Mouse (Mus musculus): ENCODE data around the gene Ankrd53.
"Not testable (repeated sequence)": the region's sequence is repeated elsewhere in the genome, so short reads cannot be mapped to it uniquely, and the experiment has no call there.

Gene Ankrd53

GRCm38 (mm10) chr6:83766982-83767381 lies 4.5 kb downstream of the Ankrd53 start:
- no peak for DNase-seq (ENCODE audit: low spot score)

DNA sequence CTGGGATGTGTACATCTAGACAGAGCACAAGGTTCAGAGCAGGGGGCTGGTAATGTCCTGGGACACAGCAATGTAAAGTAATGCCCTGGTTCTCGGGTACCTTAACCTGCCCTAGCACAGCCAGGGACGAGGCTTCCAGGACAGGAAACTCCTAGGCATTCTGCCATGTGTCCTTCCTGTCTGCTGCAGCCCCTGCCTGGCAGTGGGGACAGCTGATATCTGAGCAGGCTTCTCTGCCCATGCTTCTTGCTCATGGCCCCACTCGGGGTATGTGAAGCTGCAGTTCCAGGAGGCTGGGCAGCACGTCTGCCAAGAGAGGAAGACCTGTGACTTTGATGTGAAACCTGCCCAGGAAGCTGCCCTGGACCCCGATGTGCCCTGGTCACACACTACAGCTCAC lies 6.0 kb downstream of the Ankrd53 start:
- no peak for DNase-seq (ENCODE audit: low spot score)

- no peak for DNase-seq (ENCODE audit: low spot score)
Observed at GRCm38 (mm10) chr6:83774126-83774525, 11.7 kb downstream of the Ankrd53 start.

DNA sequence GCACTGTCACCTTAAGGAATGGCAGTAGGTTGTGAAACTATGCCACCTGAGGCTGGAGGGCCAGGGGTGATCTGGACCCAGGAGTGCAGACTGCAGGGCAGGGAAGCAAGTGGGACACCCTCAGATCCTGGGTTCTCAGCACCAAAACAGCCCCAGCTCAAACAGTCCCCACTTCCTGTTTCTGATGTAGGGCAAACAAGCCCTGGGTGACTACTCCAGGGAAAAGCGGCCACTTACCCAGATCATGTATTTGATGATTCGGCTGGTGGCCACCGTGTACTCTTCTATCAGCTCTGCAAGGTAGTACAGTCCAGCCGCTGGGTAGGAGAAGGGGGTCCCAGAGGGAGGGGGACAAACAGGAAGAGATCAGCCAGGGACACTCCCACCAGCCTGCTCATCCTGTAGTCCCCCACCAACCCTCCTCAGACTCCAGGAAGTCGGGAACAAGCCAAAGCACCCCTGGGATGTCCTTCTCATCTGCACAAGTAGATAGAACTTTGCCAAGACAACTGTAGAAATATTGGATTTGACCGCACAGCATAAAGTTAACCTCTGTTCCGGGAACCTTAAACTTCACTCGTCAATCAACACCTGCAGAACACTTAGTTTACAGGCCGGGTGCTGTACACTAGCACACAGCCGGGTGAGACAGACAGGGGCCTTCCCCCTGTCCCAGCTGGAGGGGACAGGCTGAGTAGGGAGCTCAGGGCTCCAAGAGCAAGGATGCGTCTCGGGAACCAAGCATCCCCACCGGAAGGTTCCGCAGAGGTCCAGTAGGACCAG lies 12.5 kb downstream of the Ankrd53 start:
- no peak for DNase-seq (ENCODE audit: low spot score)

DNA sequence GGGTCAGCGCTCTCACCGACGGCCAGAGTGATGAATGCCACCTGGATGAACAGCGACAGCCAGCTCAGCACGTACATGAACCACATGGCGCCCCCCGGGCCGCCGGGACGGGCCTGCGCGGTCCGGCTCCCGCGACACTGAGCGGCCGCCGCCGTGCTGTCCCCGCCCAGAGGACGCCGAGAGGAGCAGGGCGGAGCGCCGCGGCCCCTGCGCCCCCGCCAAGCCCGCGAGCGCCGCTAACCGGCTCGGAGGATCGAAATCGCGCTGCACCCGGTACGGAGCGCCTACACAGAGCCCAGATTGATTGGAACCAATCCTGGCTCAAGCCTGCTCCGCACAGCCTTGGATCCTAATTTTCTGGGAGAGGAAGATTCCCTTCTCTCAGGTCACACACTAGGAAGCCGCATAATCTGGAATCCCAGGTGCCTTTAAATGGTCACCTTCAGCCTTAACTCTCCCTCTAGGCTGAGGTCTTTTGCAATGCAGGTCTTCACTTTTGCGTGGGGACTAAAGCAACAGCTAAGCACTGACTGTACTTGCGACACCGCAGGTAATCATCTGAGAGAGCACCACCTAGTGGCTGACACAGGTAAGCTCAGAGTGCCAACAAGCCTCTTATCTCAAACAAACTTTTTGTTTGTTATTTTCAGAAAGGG lies 13.3 kb downstream of the Ankrd53 start, which contains the start of gene Tex261:
Tex261 (minus strand) TSS at position 176 of the 656 bp plus-strand sequence.
- DNase-seq (ENCODE audit: low spot score) = peak; percentile 93

- DNase-seq (ENCODE audit: low spot score) = no peak
Observed at GRCm38 (mm10) chr6:83778306-83778705, 15.9 kb downstream of the Ankrd53 start.

DNA sequence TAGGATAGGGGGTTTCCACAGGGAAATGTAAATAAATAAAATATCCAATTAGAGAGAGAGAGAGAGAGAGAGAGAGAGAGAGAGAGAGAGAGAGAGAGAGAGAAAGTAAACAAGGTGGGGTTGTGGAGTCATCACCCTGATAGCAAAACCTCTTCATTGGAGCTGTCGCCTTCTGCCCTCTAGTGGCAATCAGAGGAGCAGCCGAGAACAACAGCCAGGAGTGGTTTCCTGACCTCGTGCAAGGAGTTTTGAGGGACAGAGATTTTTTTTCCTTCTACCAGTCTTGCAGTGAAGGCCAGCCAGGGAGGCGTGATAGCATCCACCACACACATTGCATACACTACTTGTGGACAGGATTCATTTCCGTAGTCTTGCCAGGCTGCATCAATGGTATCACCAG lies 16.6 kb downstream of the Ankrd53 start:
- DNase-seq (ENCODE audit: low spot score) = peak; percentile 34

DNA sequence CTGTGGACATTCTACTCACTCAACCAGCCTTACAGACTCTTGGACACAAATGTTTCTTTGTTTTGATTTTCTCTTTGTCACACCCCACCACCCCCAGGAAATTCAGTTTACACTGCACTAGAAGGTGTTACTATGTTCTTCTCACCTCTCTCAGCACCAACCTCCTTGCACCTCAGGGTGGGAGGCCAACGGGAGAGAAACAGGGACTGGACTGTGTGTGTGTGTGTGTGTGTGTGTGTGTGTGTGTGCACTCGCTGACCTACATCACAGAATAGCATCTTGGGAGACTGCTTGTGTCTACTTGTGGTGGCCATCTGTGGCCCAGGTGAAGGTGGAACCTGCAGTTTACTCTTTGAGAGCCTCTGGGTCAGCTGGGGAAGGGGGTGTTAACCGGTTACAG lies 24.0 kb downstream of the Ankrd53 start:
- no peak for DNase-seq (ENCODE audit: low spot score)

- DNase-seq (ENCODE audit: low spot score) = no peak
Observed at GRCm38 (mm10) chr6:83788554-83788953, 26.1 kb downstream of the Ankrd53 start.

DNA sequence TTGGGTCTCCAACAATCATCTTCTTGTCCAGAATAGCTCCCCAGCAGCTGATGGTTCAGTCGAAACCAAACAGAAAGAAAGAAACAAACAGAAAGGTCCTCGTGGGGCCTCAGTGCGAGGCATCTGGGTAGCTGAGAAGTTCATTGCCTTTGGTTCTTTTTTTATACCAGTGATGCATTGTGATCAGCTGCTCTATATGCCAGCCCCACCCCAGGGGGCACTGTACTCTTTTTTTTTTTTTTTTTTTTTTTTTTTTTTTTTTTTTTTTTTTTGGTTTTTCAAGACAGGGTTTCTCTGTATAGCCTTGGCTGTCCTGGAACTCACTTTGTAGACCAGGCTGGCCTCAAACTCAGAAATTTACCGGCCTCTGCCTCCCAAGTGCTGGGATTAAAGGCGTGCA lies 28.1 kb downstream of the Ankrd53 start:
- DNase-seq (ENCODE audit: low spot score) = not testable (repeated sequence)

- DNase-seq (ENCODE audit: low spot score) = no peak
Observed at GRCm38 (mm10) chr6:83791251-83791890, 28.9 kb downstream of the Ankrd53 start.

DNA sequence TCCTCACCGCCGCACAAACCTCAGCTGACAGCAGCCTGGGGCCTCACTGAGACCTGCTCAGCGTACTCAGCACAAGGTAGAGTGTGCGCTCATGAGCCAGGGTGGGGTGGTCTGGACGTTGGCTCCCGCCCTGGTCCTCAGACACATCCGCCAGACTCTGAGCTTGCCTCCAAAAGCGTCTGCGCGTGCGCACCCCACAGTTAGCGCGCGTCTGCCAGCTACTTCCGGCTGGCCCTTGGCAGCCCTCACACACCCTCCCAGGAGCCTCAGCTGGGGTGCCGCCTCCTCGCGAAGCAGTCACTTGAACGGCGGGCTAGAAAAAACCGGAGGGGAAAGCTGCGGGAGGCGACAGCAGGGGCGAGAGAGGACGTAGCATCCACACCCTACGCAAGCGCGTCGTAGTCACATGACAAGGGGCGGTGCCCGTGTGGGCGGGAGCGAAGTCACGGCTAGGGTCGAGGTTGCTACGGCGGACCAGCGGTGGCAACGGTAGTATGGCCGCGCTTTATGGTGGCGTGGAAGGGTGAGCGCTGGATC lies 32.4 kb downstream of the Ankrd53 start, which contains the start of gene Nagk:
Nagk (plus strand) TSS at position 223 of the 537 bp plus-strand sequence.
- DNase-seq (ENCODE audit: low spot score) = peak; percentile 95

GRCm38 (mm10) chr6:83795492-83795900 lies 33.1 kb downstream of the Ankrd53 start:
- peak; percentile 43 for DNase-seq (ENCODE audit: low spot score)

DNA sequence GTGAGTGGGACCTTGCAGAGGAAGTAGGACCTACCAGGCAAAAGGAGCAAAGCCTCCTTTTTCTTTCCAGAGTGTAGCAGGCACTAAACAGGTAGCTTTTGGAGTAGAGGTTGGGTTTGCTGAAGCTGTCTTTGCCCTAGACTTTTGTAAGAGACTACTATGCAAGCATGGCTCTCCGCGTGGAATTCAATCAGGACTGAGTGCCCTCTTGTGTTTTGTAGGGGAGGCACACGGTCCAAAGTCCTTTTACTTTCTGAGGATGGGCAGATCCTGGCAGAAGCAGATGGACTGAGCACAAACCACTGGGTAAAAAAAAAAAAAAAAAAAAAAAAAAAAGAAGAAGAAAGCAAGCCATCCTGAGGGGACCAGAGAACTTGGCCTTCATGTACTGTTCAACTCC lies 34.2 kb downstream of the Ankrd53 start:
- no peak for DNase-seq (ENCODE audit: low spot score)

- no peak for DNase-seq (ENCODE audit: low spot score)
Observed at GRCm38 (mm10) chr6:83802033-83802432, 39.6 kb downstream of the Ankrd53 start.

- no peak for DNase-seq (ENCODE audit: low spot score)
Observed at GRCm38 (mm10) chr6:83802846-83803245, 40.4 kb downstream of the Ankrd53 start.

- no peak for DNase-seq (ENCODE audit: low spot score)
Observed at GRCm38 (mm10) chr6:83815801-83816200, 53.4 kb downstream of the Ankrd53 start.
